Mouse (Mus musculus) G1E (cell line): ENCODE measurements at regions not wholly inside any gene's neighbourhood (a gene's known extent, or its start where the extent isn't known, plus 50 kb on each side); places are given as distances from the start of the nearest gene placed in this dataset.

Experiments
- ATAC-seq: 2 replicates; pipeline ENCODE4 v1.8.0; 2016; ENCODE audit warnings: mild to moderate bottlenecking; ENCODE audit not compliant: insufficient number of reproducible peaks, poor library complexity, low FRiP score, severe bottlenecking; ENCODE audit errors: extremely low read depth
- DNase-seq: peaks from one replicate; pipeline ENCODE4 v3.0.0; 2012; ENCODE audit warnings: low spot score
- H3K27me3 ChIP-seq: 2 replicates; pipeline ENCODE4 v1.6.1; 2012; ENCODE audit warnings: mild to moderate bottlenecking, low read length, inconsistent platforms; ENCODE audit not compliant: insufficient read depth
- H3K36me3 ChIP-seq: replicated peaks from 2 replicates; pipeline ENCODE3; 2012; ENCODE audit warnings: mild to moderate bottlenecking, inconsistent platforms
- H3K4me1 ChIP-seq: 2 replicates; pipeline ENCODE4 v1.6.1; 2012; ENCODE audit warnings: low read depth, low read length, inconsistent platforms, mixed read lengths; ENCODE audit not compliant: insufficient read depth
- H3K4me3 ChIP-seq: 2 replicates; pipeline ENCODE4 v1.5.1; 2012; ENCODE audit warnings: low read depth, mild to moderate bottlenecking, inconsistent platforms, low read length, moderate library complexity, mixed read lengths
- H3K9me3 ChIP-seq: replicated peaks from 2 replicates; pipeline ENCODE4 v1.6.1; 2012; ENCODE audit warnings: inconsistent platforms
- CTCF ChIP-seq: IDR thresholded peaks from 2 replicates; pipeline ENCODE4 v1.5.1; 2012; ENCODE audit warnings: low read depth, low read length, inconsistent platforms, mixed read lengths
- GATA1 ChIP-seq: IDR thresholded peaks from 2 replicates; pipeline ENCODE4 v1.6.1; 2012; ENCODE audit warnings: borderline replicate concordance, low read length, inconsistent platforms, mixed read lengths
- GATA2 ChIP-seq: IDR thresholded peaks from 2 replicates; pipeline ENCODE4 v1.6.1; 2012; ENCODE audit warnings: low read depth, low read length, inconsistent platforms, borderline replicate concordance
- POLR2AphosphoS5 ChIP-seq: IDR thresholded peaks from 2 replicates; pipeline ENCODE4 v1.6.1; 2012; ENCODE audit warnings: low read depth, low read length, inconsistent platforms; ENCODE audit not compliant: insufficient replicate concordance
- TAL1 ChIP-seq: conservative IDR thresholded peaks from 2 replicates; pipeline ENCODE4 v1.6.1; 2012; ENCODE audit warnings: low read depth, low read length, inconsistent platforms, mixed read lengths

DNA sequence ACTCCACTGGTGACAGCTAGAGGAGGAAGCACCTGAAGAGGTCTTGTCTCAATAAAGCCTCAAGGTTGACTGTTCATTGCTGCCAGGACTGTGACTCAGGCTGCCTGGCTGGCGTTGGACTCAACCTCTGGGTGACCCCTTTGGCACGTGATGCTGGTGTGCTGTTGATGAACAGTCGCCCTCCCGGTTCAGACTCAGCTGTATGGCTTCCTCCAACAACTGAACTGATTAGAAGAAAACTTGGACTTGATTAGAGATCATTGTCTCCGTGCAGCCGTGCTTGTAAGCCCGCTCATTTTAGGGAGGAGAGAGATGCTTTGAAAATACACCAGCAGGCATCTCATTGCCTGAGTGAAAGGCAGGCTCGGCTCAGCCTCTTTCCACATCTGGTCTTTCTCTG is 103.2 kb upstream of the Nxpe4 start:
- Histone ChIP-seq H3K27me3 (no peaks in the 10 kb centered on the region), H3K9me3 (no peaks in the 10 kb centered on the region), H3K4me3 (no peak overlapping the region), H3K4me1 (no peaks in the 10 kb centered on the region), H3K36me3 (no peaks in the 10 kb centered on the region)
- no peak for TF ChIP-seq POLR2AphosphoS5
- no peak for TF ChIP-seq TAL1
- TF ChIP-seq CTCF: no peak
- TF ChIP-seq GATA2: no peak
- TF ChIP-seq GATA1: no peak
- ATAC-seq (no peak), DNase-seq (no peak)

DNA sequence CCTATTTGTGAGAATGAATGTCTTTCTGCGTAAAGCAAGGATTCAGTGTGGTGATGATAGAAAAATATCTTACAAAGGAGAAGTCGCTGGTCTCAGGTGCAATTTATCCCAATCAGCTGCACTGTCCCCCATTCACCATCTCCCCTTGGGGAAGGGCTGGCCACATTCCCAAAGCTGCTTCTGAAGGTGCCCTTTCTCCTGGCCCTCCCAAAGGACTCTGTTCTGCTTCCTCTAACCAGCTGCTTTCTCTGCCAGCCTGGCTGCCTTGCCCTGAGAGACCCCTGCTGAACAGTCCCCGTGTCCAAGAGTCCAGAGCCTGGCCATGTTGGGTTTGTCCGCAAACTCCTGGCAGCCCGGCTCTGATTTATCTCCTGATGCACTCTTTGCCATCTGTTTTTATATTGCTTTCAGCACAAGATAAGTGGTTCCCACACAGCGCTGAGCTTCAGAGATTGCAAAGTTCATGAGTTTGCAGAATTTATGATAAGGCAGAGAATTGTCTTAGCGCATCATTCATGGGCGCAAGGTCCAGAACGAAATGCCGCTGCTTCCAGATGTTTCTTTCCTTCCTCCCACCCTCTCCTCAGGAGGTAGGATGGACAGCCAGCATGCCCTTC is 102.2 kb upstream of the Nxpe4 start:
- no peak for ATAC-seq
- Histone ChIP-seq H3K9me3 (no peaks in the 10 kb centered on the region), H3K27me3 (no peaks in the 10 kb centered on the region), H3K36me3 (no peaks in the 10 kb centered on the region), H3K4me3 (no peak overlapping the region), H3K4me1 (no peaks in the 10 kb centered on the region)
- TF ChIP-seq POLR2AphosphoS5: no peak
- no peak for TF ChIP-seq GATA1
- no peak for TF ChIP-seq CTCF
- no peak for TF ChIP-seq TAL1
- no peak for TF ChIP-seq GATA2
- no peak for DNase-seq

DNA sequence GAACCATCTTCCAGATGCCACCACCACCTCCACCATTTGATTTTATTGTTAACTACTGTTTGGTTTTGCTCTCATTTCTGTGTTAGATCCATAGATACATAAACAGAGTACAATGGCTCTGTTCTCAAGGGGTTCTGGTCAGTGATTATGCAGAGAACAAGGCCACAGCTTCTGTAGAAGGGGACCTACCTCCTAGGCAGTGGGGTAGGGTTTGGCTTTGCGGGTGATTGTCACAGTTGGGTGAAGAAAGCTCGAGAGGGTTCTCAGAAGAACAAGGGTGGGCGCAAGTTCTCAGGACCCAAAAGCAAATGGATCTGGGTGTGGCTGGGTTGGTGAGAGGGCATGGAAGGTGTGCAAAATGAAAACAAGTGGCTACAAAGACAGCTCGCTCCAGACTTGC is 100.8 kb upstream of the Nxpe4 start:
- Histone ChIP-seq H3K4me1 (no peaks in the 10 kb centered on the region), H3K36me3 (no peaks in the 10 kb centered on the region), H3K9me3 (no peaks in the 10 kb centered on the region), H3K27me3 (no peaks in the 10 kb centered on the region), H3K4me3 (no peak overlapping the region)
- ATAC-seq: no peak
- no peak for DNase-seq
- no peak for TF ChIP-seq TAL1
- TF ChIP-seq GATA1: no peak
- TF ChIP-seq POLR2AphosphoS5: no peak
- no peak for TF ChIP-seq GATA2
- TF ChIP-seq CTCF: no peak

DNA sequence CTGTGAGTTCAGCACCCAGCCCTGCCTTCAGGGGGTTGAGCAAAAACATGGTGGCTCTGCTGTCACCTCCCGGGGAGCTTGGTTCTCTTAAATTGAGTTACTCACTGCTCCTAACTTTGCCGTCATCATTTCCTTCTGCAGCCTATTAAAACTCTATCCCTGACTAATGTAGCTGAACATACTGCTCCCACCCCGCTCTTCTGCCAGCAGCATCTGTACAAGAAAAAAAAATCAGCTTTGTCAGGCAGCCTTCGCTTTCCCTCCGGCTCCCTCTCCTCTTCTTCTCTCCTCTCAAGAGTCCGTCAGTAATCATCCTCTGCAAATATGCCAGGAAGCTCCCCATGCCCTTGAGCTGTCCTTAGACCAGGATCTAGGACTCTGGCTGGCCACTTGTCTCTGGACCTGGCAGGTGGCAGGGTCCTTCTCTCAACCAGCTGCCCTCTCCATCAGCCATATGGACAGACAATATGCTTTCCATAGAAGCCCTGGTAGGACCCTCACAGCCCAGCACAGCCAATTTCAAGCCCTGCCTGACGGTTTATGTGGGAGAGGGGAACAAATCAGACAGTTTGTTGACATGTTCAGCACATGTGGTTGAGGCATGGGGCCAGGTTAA is 95.0 kb upstream of the Nxpe4 start:
- no peaks in the 10 kb centered on the region for H3K36me3 ChIP-seq
- TF ChIP-seq GATA1: no peak
- no peak for TF ChIP-seq TAL1
- no peak for TF ChIP-seq GATA2
- no peak for TF ChIP-seq CTCF
- TF ChIP-seq POLR2AphosphoS5: no peak
- ATAC-seq: no peak

DNA sequence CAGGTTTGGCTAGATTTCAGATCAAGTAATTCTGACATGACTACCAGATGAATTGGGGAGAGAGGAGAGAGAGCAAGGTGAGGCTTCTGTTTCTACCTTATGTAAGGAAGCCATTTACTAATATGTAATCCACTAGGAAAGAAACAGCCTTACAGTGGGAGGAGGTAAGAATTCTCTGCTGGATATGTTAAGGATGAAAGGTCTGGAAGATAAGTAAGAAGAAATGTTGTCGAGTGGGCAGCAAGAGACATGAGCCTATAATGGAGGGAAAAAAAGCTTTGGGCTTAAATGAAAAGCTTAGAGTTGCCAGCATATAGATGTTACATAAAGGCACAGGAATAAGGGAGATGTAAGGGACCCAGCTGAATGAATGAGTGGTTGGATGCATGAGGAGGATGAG is 89.2 kb upstream of the Nxpe4 start:
- TF ChIP-seq POLR2AphosphoS5 (no peak), GATA1 (no peak), CTCF (no peak), TAL1 (no peak)
- no peak for DNase-seq
- no peaks in the 10 kb centered on the region for H3K27me3 ChIP-seq
- no peaks in the 10 kb centered on the region for H3K36me3 ChIP-seq
- no peak overlapping the region for H3K4me3 ChIP-seq
- no peaks in the 10 kb centered on the region for H3K4me1 ChIP-seq
- H3K9me3 ChIP-seq: no peaks in the 10 kb centered on the region
- ATAC-seq: no peak

More for the DNA sequence above, 95.0 kb upstream of the Nxpe4 start:
- H3K4me3 ChIP-seq: no peak overlapping the region
- no peaks in the 10 kb centered on the region for H3K27me3 ChIP-seq
- H3K4me1 ChIP-seq: no peaks in the 10 kb centered on the region
- H3K9me3 ChIP-seq: no peaks in the 10 kb centered on the region
- DNase-seq: no peak

DNA sequence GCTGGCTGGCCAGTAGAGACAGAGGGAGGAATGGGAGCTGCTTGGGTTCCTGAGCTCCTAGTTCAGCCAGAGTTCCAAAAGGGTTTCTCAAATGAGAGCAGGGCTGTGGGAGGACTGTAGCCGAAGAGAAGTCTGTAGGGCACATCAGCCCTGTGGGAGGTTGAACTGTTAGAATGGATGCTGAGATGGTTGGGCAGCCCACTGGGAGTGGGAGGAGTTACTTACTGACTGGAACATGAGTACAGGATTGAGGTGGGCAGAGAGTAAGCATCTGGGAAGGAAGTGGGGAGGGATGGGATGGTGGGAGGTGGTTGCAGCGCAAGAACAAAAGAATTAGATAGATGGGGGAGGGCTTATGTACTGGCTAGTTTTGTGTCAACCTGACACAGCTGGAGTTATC is 88.7 kb upstream of the Nxpe4 start:
- DNase-seq: no peak
- Histone ChIP-seq H3K9me3 (no peaks in the 10 kb centered on the region), H3K27me3 (no peaks in the 10 kb centered on the region), H3K4me1 (no peaks in the 10 kb centered on the region), H3K4me3 (no peak overlapping the region), H3K36me3 (no peaks in the 10 kb centered on the region)
- TF ChIP-seq CTCF (no peak), POLR2AphosphoS5 (no peak), GATA2 (no peak)
- no peak for ATAC-seq
